ENCODE assay signal across 23 mouse cellular contexts in genomic region chr11:26236540-26236939, GRCm38 (mm10). TPM values are rescaled to one million over a fixed set of nuclear protein-coding genes. Genes with fewer than 3 reads are reported as not detected.
DNase-seq lines count a peak whose midpoint lies in the region; ATAC-seq lines count a peak whose summit lies in the region.
"Had no signal": no experiment of that assay in that cellular context is flagged by ENCODE, and none has a peak within 500 bp of the region (broad histone marks: within the 10 kb centered on the region; RNA-seq: fewer than 3 reads in every experiment).

No protein-coding gene starts in this region.

- H3K36me3 ChIP-seq in splenic B cell, adult 2 months (ENCODE audit: control insufficient read depth, insufficient read depth, low read length, poor library complexity, severe bottlenecking): no peaks in the 10 kb centered on the region
- H3K36me3 ChIP-seq: embryonic facial prominence, embryonic 10.5 days; embryonic facial prominence, embryonic 12.5 days; forebrain, embryonic 15.5 days; G1E had no signal

- H3K27me3 ChIP-seq in splenic B cell, adult 2 months (ENCODE audit: control insufficient read depth, insufficient read depth, low read length, poor library complexity, severe bottlenecking): no peaks in the 10 kb centered on the region
- H3K27me3 ChIP-seq: embryonic facial prominence, embryonic 12.5 days; forebrain, embryonic 13.5 days; forebrain, embryonic 15.5 days had no signal

- 0 out of 2 replicates have a peak, but pooled peaks have one; percentile 32 for ATAC-seq in common myeloid progenitor, adult 5-6 weeks (replicated peaks; ENCODE audit: low read depth, poor library complexity, severe bottlenecking)
- peak; percentile 54; the same call in 1 of the 2 replicates for ATAC-seq in megakaryocyte, adult 5-6 weeks (ENCODE audit: poor library complexity, severe bottlenecking)
- no peak for ATAC-seq in cerebellum, adult (ENCODE audit: insufficient number of reproducible peaks, low FRiP score, low TSS enrichment)
- ATAC-seq: activated CD4-positive, CD25-positive, alpha-beta regulatory T cell, adult 4 months; forebrain, embryonic 13.5 days; forebrain, embryonic 15.5 days; forebrain, postnatal 0 days; Patski had no signal

- peak; percentile 14 for DNase-seq in splenic B cell, adult 2 months (ENCODE audit: low read depth, low spot score)
- no peak for DNase-seq in thymus, postnatal 10 days (ENCODE audit: low spot score in 2 of 2)
- no peak for DNase-seq in left cerebral cortex, adult 9 months (ENCODE audit: low spot score in 2 of 2)
- DNase-seq: adrenal gland, adult 8-10 months; adrenal gland, postnatal 14 days; adrenal gland, postnatal 36 days; cerebellum, adult 11 months; cerebellum, adult 18-20 months; cerebellum, adult 8-10 months; cerebellum, adult 9-11 months; cerebellum, postnatal 14 days; cerebellum, postnatal 36 days; forebrain, postnatal 0 days had no signal

RNA-seq across cellular contexts. Expression of gene 5730522E02Rik, which starts 26.0 kb away (rescaled TPM):
- total RNA-seq in common myeloid progenitor, adult 5-6 weeks (2017): not detected in 2 replicates
- 0.69 TPM in 1 of 2 replicates, not detected in the other for total RNA-seq in megakaryocyte, adult 5-6 weeks (2015)
- total RNA-seq in megakaryocyte, adult 5-6 weeks (2017): not detected in 2 replicates
- total RNA-seq: adrenal gland, postnatal 14 days; adrenal gland, postnatal 36 days had no signal
